Mouse (Mus musculus): ENCODE results near the gene Bap1.

Gene Bap1

GRCm38 (mm10) chr14:31251084-31251604, at the start of gene Bap1, which contains the start of gene Phf7:
TSS of gene Bap1 (plus strand) at chr14:31251450.
TSS of gene Phf7 (minus strand) at chr14:31251317.
- peak; percentile 83 for DNase-seq (ENCODE audit: low read depth, low spot score)

DNA sequence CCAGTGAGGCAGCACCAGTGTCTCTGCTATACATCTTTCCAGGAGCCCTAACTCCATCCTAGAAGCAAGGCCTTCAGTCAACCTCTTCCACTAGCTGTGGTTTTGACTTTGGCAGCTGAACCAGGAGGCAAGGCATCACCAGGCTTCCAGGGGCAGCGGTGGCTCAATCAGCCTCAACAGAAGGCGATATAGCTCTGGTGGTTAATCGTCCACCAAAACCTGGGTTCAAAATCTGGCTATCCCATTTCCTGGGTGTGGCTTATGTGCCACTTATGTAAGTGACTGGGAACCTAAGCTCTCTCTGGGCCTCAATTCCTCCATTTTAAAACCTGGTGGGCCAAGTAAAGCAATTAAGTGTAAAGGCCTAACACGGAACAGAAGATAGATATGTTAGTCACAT, 46.4 kb upstream of the Bap1 start:
- DNase-seq (ENCODE audit: low read depth, low spot score) = no peak

GRCm38 (mm10) chr14:31205244-31205561, 46.0 kb upstream of the Bap1 start:
- no peak for DNase-seq (ENCODE audit: low read depth, low spot score)

- no peak for DNase-seq (ENCODE audit: low read depth, low spot score)
These were observed 45.4 kb upstream of the Bap1 start for GRCm38 (mm10) chr14:31205562-31206467.

DNA sequence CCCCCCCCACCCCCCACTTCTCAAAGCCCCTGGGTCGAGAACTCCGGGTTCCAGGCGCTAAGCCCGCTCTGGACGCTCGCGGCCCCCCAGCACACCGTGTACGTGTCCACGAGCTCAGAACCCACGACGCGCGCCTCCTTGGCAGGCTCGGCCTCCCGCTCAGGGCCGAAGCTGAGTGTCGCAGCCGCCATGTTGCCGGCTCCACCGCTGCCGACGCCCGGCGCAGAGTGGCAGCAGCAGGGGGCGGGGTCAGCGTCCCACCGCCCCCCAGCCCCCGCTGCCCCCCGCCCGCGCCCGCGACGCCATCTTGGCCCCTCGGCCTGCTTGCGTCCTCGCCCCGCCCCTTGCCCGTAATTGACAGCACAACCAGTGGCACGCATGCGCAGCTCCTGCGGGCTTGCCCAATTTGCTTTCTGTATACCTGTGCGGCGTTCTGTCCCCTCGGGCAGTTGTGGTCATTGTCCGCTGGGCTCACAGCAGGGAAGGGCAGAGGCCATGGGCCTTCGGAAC, 44.7 kb upstream of the Bap1 start:
- DNase-seq (ENCODE audit: low read depth, low spot score) = peak; percentile 83

- DNase-seq (ENCODE audit: low read depth, low spot score) = no peak
These were observed 44.0 kb upstream of the Bap1 start for GRCm38 (mm10) chr14:31207070-31207830.

DNA sequence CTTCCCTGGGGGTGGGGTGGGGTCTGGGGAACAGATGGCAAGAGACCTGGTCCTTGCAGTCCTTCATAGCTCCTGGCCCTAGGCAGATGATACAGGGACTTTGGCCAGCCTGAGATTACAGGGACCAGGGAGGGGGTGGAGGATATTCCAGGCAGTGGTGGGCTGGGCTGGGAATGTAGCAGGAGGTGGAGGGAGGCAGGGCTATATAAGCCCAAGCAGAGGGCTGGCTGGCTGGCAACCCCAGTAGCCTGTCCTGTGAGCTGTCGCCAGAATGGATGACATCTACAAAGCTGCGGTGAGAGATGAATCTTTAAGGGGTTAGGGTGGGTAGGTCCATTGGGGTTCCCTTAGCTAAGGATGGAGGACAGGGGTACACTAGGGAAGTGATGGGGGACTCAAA, 43.2 kb upstream of the Bap1 start, which contains the start of gene Tnnc1:
Tnnc1 (plus strand) TSS at position 229 of the 400 bp plus-strand sequence.
- no peak for DNase-seq (ENCODE audit: low read depth, low spot score)

DNA sequence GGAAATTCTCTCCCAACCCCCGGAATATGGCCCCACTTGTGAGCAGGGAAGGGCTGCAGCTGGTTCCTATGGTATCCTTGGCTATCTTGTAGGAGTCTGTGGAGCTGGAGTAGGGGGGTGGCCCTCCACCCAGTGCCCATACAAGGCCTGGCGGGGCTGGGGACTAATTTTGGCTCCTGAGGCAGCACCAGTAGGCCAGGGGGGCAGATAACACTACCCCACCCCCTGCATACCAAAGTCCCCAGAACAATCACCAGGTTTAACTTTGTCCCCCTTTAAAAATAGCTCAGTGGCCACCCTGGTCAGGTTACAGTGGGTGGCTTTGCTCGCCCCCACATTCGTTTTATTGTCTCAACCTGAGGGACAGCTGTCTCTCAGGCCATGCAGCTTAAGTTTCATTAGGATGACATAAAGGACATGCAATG, 42.1 kb upstream of the Bap1 start:
- DNase-seq (ENCODE audit: low read depth, low spot score) = no peak

DNA sequence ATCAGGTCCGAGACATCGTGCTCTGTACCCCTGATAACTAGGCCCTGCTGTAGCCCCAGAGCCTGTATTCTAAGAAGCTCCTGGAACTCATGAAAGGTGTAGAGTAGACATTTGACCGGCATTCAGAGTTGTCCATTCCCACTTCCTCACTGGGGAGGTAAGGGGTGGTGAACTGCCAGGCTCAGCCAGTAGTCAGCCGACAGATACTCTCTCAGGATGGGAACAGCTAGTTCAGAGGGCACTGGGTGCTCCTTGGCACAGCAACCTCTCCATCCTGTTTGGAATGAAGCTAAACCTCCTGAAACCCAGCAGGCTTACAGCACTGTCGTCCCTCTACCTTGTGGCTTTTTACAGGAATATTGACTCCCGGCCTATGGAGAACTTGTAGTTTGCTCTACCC, 39.4 kb upstream of the Bap1 start:
- DNase-seq (ENCODE audit: low read depth, low spot score) = no peak

- DNase-seq (ENCODE audit: low read depth, low spot score) = no peak
These were observed 38.8 kb upstream of the Bap1 start for GRCm38 (mm10) chr14:31212499-31212898.

- no peak for DNase-seq (ENCODE audit: low read depth, low spot score)
These were observed 37.4 kb upstream of the Bap1 start for GRCm38 (mm10) chr14:31213868-31214267.

- DNase-seq (ENCODE audit: low read depth, low spot score) = no peak
These were observed 36.6 kb upstream of the Bap1 start for GRCm38 (mm10) chr14:31214684-31215083.

DNA sequence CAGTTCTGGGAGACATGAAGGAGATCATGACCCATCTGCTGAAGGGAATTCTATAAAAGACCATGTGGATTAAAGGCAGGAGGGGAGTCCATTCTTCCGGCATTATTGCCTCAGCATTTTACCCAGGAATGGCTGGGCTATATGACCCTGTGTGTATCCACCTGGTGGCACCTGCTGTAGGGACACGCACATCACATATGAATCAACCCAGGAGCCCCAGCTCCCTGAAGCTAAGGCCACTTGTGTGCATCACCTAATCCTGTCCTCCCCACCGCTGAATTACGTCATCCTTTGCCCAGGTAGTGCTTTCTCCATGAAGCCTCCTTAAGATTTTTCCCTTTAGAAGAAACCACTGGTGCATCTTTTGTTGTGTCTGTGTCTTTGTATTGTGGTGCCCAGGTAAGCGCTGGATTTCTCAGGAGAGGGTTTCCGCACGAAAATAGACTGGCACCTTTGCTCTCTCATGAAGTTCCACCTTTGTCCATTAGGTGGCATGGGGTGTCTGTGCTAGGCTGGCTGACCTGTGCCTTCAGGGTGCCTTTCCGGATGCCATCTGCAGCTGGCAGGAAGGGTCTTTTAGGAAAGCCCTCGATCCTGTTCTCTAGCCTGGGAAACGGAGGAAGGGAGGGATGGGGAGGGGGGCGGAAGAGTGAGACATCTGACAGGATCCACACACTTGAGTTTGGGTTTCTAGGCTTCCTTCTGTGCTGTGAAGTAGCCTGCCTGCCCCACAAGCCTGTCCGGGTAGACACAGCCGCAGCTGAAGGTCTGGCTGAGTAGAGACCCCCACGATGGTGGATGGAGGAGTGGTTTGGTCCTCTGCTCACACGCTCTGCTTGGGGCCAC, 35.9 kb upstream of the Bap1 start:
- no peak for DNase-seq (ENCODE audit: low read depth, low spot score)

- no peak for DNase-seq (ENCODE audit: low read depth, low spot score)
These were observed 34.4 kb upstream of the Bap1 start, which contains the start of gene Nisch for GRCm38 (mm10) chr14:31216846-31217245. TSS of gene Nisch (minus strand) at chr14:31216946.

- DNase-seq (ENCODE audit: low read depth, low spot score) = no peak
These were observed 33.6 kb upstream of the Bap1 start, which contains the start of gene Sema3g for GRCm38 (mm10) chr14:31217666-31218065. TSS of gene Sema3g (plus strand) at chr14:31217860.

DNA sequence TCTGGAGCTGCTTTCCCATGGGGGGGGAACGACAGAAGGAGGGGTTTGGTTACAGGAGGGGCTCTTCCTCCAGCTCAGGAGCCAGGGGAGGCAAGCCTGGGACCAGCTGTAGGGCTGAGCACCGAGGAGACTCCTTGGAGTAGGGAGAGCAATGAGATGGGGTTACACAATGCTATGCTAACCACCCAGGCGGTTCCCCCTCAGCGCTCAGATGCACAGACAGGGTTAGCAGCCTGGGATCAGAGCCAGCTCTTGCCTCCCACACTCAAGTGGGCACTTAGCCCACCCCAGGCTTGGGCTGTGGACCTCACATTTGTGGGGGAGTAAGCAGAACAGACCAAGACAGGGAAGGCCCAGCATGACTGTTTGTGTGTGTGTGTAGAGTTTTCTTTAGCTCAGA, 24.3 kb upstream of the Bap1 start:
- DNase-seq (ENCODE audit: low read depth, low spot score) = no peak

GRCm38 (mm10) chr14:31228234-31228633, 23.0 kb upstream of the Bap1 start:
- no peak for DNase-seq (ENCODE audit: low read depth, low spot score)

DNA sequence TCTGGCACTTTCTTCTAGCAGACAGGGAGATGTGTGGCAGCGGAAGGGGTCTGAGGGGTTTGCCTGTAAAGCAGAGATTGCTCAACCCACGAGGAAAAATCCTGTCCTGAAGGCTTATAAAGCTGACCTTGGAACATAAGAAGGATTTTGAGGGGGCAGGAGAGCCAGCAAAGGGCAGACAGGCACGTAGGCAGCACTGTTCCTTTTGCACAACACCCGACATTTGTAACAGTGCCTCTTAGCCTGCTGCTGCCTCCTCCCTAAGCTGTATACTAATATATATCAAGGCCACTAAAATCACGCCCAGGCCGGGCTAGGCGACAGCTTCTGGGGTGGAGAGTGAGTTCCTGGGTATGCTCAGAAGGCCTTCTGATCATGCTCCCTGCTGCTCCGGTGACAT, 20.8 kb upstream of the Bap1 start:
- no peak for DNase-seq (ENCODE audit: low read depth, low spot score)

DNA sequence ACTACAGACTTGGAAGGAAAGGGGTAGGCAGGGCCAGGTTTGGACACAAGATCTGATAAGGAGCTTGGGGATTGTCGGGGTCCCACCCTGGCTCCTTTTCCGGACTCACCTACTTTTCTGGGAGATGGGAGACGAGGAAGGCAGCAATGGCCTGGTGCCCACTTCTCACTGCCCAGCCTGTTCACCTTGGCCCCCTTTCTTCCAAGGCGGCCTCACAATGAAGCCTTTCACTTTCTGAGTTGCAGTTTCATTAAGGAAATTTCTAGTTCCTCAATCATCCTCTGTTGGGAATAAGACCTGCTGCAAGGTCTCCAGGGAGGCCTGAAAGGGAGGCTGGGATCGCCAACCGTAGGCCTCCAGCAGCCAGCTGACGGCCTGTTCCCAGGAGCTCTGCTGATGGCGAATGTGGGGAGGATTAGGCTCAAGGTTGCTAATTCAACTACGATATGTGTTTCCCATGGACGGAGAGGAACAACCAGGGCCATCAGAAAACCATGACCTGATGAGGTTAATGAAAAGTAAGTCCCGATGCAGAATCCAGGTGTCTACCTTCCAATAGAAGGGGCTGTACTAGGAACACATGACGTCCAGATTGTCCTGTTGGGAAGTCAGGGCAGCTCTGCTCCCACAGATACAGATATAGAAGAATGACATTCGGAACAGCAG, 18.7 kb upstream of the Bap1 start:
- DNase-seq (ENCODE audit: low read depth, low spot score) = no peak
